7 mouse cellular contexts compared by ENCODE assay signal in the genomic region with DNA sequence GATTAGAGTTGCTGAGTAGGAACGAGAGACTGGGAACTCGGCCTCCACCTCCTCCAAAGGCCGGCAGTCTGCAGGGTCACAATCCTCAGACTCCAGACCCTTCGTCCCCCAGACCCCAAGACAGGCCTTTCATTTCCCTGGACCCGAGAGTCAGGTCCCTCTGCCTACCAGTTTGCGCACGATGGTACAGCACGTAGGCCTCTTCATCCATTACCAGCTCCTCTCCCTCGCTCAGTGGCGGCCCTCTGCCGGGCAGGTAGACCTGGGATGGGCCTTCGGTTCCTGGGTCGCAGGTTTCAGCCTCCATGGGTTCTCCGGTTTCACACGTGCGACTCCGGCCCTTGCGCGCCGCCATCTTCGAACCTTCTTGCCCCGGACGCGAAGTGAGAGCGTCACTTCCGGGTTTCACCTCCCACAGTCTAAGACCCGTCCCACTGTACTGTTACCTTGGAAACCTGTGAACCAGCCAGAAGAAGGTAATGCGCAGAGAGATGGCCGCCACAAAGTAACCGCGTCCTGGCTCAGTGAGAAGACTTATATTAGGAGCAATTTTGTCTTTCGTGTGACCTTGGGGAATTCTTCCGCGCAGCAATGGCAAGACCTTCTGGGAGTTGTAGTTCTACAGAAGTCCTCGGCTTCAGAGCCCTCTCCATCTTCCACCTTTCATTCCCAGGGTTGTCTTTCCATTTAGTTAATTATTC. TPM values are rescaled to one million over a fixed set of nuclear protein-coding genes. Genes with fewer than 3 reads are reported as not detected.
DNase-seq lines count a peak whose midpoint lies in the region; ATAC-seq lines count a peak whose summit lies in the region.

Gene Grwd1 (minus strand): TSS at position 518 of the 701 bp plus-strand sequence.

- peak within 1 kb of the TSS; percentile 67 for H3K4me2 ChIP-seq in intestine, embryonic 15.5 days (replicated peaks)

- DNase-seq in adrenal gland, adult 2 months = peak; percentile 90
- DNase-seq in embryo, embryonic 11 days = peak; percentile 95
- peak; percentile 69 to 82 for DNase-seq in gastrocnemius, postnatal 36 days
- DNase-seq in left cerebral cortex, postnatal 25 days (ENCODE audit: low spot score in 2 of 2) = peak; percentile 90 to 92
- peak; percentile 89 for DNase-seq in midbrain, embryonic 10.5 days (ENCODE audit: low spot score)
- peak; percentile 82 for DNase-seq in right cerebral cortex, postnatal 4 days

- H3K4me1 ChIP-seq in intestine, embryonic 15.5 days (replicated peaks) = peaks cover 26% of the 10 kb centered on the region
- peaks cover 44% of the 10 kb centered on the region for H3K4me1 ChIP-seq in midbrain, embryonic 10.5 days

- H3K36me3 ChIP-seq in intestine, embryonic 15.5 days = peaks cover 27% of the 10 kb centered on the region
- peaks cover 43% of the 10 kb centered on the region for H3K36me3 ChIP-seq in midbrain, embryonic 10.5 days

- peak within 1 kb of the TSS; percentile 63 for H3K9ac ChIP-seq in intestine, embryonic 15.5 days

- intact Hi-C loops in gastrocnemius, postnatal 36 days (cut with DNase I) = no loop called here
- intact Hi-C loops in left cerebral cortex, postnatal 25 days (cut with DNase I) = no loop called here

- H3K9me3 ChIP-seq in intestine, embryonic 15.5 days = no peaks in the 10 kb centered on the region
- H3K9me3 ChIP-seq in midbrain, embryonic 10.5 days (replicated peaks) = no peaks in the 10 kb centered on the region

- ATAC-seq in intestine, embryonic 15.5 days = peak; percentile 91

- peak within 1 kb of the TSS; percentile 18; the same call in 1 of the 2 replicates for H3K27ac ChIP-seq in intestine, embryonic 15.5 days
- peak within 1 kb of the TSS; percentile 83 for H3K27ac ChIP-seq in midbrain, embryonic 10.5 days (replicated peaks)

- H3K27me3 ChIP-seq in intestine, embryonic 15.5 days (replicated peaks) = peaks cover 42% of the 10 kb centered on the region
- peaks cover 47% of the 10 kb centered on the region for H3K27me3 ChIP-seq in midbrain, embryonic 10.5 days (ENCODE audit: low read depth, poor library complexity, severe bottlenecking)

- H3K4me3 ChIP-seq in intestine, embryonic 15.5 days (replicated peaks) = peak within 1 kb of the TSS; percentile 80
- peak within 1 kb of the TSS; percentile 89 for H3K4me3 ChIP-seq in midbrain, embryonic 10.5 days

- under 1% methylated on average over 35 of the region's 35 CpGs for WGBS in intestine, embryonic 15.5 days
- under 1% methylated on average over 35 of the region's 35 CpGs for WGBS in midbrain, embryonic 10.5 days

RNA-seq across cellular contexts. Expression of gene Grwd1, which starts in this region (rescaled TPM):
- 10 to 100 TPM; 26.9 to 30.1 TPM for total RNA-seq in adrenal gland, adult 2 months (2021)
- 22.1 and 27.4 TPM in 2 replicates for polyA plus RNA-seq in adrenal gland, adult 2 months (2012; rRNA removed)
- 10 to 100 TPM; 11.8 to 14.5 TPM for total RNA-seq in gastrocnemius, postnatal 36 days (2021)
- 67.1 and 71.3 TPM in 2 replicates for polyA plus RNA-seq in intestine, embryonic 15.5 days (2015; fragmentation: Nextera tagmentation; extraction: Ambion mirVana)
- 10 to 100 TPM; 21.0 to 23.2 TPM for total RNA-seq in left cerebral cortex, postnatal 25 days (2021)
- polyA plus RNA-seq in midbrain, embryonic 10.5 days (2016; fragmentation: Nextera tagmentation; extraction: Ambion mirVana) = 95.8 and 119 TPM in 2 replicates

Comparison
In these comparisons a context has a peak if more than half of its experiments do, and no peak if none do; other contexts are left out.
1. Peak in every context shown above with its lines: DNase-seq, ATAC-seq, H3K4me3 ChIP-seq and H3K27ac ChIP-seq.